Mouse (Mus musculus) heart, postnatal 0 days (tissue): ENCODE data around the gene Il17rc. TPM values are rescaled to one million over a fixed set of nuclear protein-coding genes. Genes with fewer than 3 reads are reported as not detected.
A peak's percentile ranks its signal among the peaks of the same experiment; 100 is the strongest.

Experiments used
- ATAC-seq: fragments of 200-750 bp; cut with Nextera tagmentation; 2 replicates; pipeline ENCODE4 v1.8.0; 2017; ENCODE audit warnings: low read depth, moderate number of reproducible peaks, moderate library complexity; ENCODE audit not compliant: insufficient read depth
- DNase-seq: peaks from one replicate; pipeline ENCODE4 v3.0.0-alpha.2; 2016; ENCODE audit warnings: low spot score
- H3K27ac ChIP-seq: fragments of 300-500 bp; sonication (generic); 2 replicates; pipeline ENCODE4 v1.5.1; 2014; ENCODE audit warnings: low read depth, mild to moderate bottlenecking
- H3K27me3 ChIP-seq: fragments of 300-500 bp; sonication (generic); 2 replicates; pipeline ENCODE4 v1.6.1; 2014; ENCODE audit warnings: low read length, mixed read lengths; ENCODE audit not compliant: control insufficient read depth, insufficient read depth
- H3K36me3 ChIP-seq: fragments of 300-500 bp; sonication (generic); replicated peaks from 2 replicates; pipeline ENCODE4 v1.6.1; 2014; ENCODE audit warnings: low read length, mixed read lengths; ENCODE audit not compliant: control insufficient read depth, insufficient read depth
- H3K4me1 ChIP-seq: fragments of 300-500 bp; sonication (generic); 2 replicates; pipeline ENCODE4 v1.6.1; 2014; ENCODE audit warnings: antibody characterized with exemption; ENCODE audit not compliant: control insufficient read depth, insufficient read depth
- H3K4me2 ChIP-seq: fragments of 300-500 bp; sonication (generic); 2 replicates; pipeline ENCODE4 v1.6.1; 2014; ENCODE audit warnings: low read depth, mild to moderate bottlenecking, low read length, moderate library complexity
- H3K4me3 ChIP-seq: fragments of 300-500 bp; sonication (generic); 2 replicates; pipeline ENCODE4 v1.5.1; 2014; ENCODE audit warnings: low read depth, low read length
- H3K9ac ChIP-seq: fragments of 300-500 bp; sonication (generic); replicated peaks from 2 replicates; pipeline ENCODE4 v1.6.1; 2014; ENCODE audit warnings: low read depth, low read length, mixed read lengths
- H3K9me3 ChIP-seq: fragments of 300-500 bp; sonication (generic); replicated peaks from 2 replicates; pipeline ENCODE4 v1.6.1; 2016; ENCODE audit warnings: low read length; ENCODE audit not compliant: control insufficient read depth
- CTCF ChIP-seq: IDR thresholded peaks from 2 replicates; pipeline ENCODE4 v1.5.1; 2016; ENCODE audit warnings: antibody characterized with exemption, control low read depth, low read depth
- EP300 ChIP-seq: IDR thresholded peaks from 2 replicates; pipeline ENCODE4 v1.6.1; 2016; ENCODE audit warnings: antibody characterized with exemption, low read depth
- WGBS: fragments of 180-500 bp; shearing (Covaris S2); extraction: QIAGEN DNeasy Blood & Tissue Kit; methylation state at CpG from one replicate; pipeline ENCODE4 v1.1.7; 2014; 5-methylcytosine and 5-hydroxymethylcytosine counted together
- microRNA-seq: library from miRNA; unstranded; fragments of <30 nt; microRNA quantifications from one replicate; pipeline ENCODE4, GENCODE M21; 2016
- polyA plus RNA-seq: library from polyadenylated mRNA; unstranded; fragments of >200 nt; fragmentation: Nextera tagmentation; extraction: Ambion mirVana; gene quantifications from 2 replicates; pipeline ENCODE4 v1.2.1, GENCODE M21; 2015
- total RNA-seq: library from RNA; depleted of rRNA; stranded (reverse); fragments of >200 nt; gene quantifications from 2 replicates; pipeline ENCODE4 v1.2.3, GENCODE M21; 2014; ENCODE audit warnings: low replicate concordance; rRNA removed

Gene Il17rc
- total and polyA plus RNA-seq, 2 experiments from 2014 or later = 12.1 to 22.1 TPM

DNA sequence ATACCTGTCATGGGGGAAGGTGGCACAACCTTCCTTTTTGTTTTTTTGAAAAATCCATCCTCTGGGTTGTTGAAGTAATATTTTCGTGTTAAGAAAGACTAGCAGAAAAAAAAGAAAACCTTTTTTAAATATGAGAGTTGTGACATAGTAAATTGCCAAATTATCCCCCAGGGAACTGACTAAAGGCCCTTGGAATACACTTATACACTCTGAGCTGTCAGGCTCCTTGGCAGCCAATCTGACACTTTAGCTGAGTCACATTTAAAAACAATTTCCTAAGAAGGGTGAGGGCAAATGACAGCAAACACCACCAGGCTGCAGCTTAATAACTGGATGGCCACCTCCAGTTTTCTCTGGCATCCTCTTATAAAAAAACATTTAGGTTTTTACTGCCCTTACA is 51.1 kb downstream of the Il17rc start:
- Histone ChIP-seq H3K9me3 (no peaks in the 10 kb centered on the region), H3K4me3 (no peak overlapping the region), H3K27me3 (no peaks in the 10 kb centered on the region), H3K27ac (no peak overlapping the region), H3K4me2 (no peak overlapping the region), H3K9ac (no peak overlapping the region), H3K36me3 (peaks cover 71% of the 10 kb centered on the region), H3K4me1 (no peaks in the 10 kb centered on the region)
- DNase-seq (no peak), ATAC-seq (no peak)
- 79% methylated on average over 1 of the region's 1 CpGs for WGBS
- TF ChIP-seq EP300 (no peak), CTCF (no peak)

GRCm38 (mm10) chr6:113523420-113523819 is 52.2 kb downstream of the Il17rc start:
- H3K9me3 ChIP-seq = no peaks in the 10 kb centered on the region

GRCm38 (mm10) chr6:113530932-113531839 is 60.0 kb downstream of the Il17rc start, which contains the start of the genes Emc3 and Fancd2:
Gene Emc3, minus strand, starts transcription at chr6:113531652.
Gene Fancd2, plus strand, starts transcription at chr6:113531682.
- Histone ChIP-seq H3K36me3 (peaks cover 15% of the 10 kb centered on the region), H3K27me3 (no peaks in the 10 kb centered on the region), H3K9ac (peak within 1 kb of the TSS; percentile 85), H3K9me3 (no peaks in the 10 kb centered on the region), H3K4me3 (peak within 1 kb of the TSS; percentile 93), H3K4me1 (peaks cover 15% of the 10 kb centered on the region), H3K27ac (peak within 1 kb of the TSS; percentile 84), H3K4me2 (peak within 1 kb of the TSS; percentile 73)
- WGBS = under 1% methylated on average over 47 of the region's 47 CpGs
- DNase-seq (peak; percentile 60), ATAC-seq (peak; percentile 90)
- TF ChIP-seq EP300 = no peak
- peak; percentile 5; the same call in 1 of the 2 replicates for TF ChIP-seq CTCF

More at GRCm38 (mm10) chr6:113523420-113523819, 52.2 kb downstream of the Il17rc start:
- no peak overlapping the region for H3K9ac ChIP-seq
- no peak overlapping the region for H3K4me3 ChIP-seq
- no peak overlapping the region for H3K27ac ChIP-seq
- 74% methylated on average over 8 of the region's 8 CpGs for WGBS
- peaks cover 60% of the 10 kb centered on the region for H3K36me3 ChIP-seq
- no peak for TF ChIP-seq EP300
- no peak for TF ChIP-seq CTCF
- ATAC-seq = no peak
- no peak overlapping the region for H3K4me2 ChIP-seq
- no peaks in the 10 kb centered on the region for H3K27me3 ChIP-seq
- no peak for DNase-seq
- no peaks in the 10 kb centered on the region for H3K4me1 ChIP-seq

DNA sequence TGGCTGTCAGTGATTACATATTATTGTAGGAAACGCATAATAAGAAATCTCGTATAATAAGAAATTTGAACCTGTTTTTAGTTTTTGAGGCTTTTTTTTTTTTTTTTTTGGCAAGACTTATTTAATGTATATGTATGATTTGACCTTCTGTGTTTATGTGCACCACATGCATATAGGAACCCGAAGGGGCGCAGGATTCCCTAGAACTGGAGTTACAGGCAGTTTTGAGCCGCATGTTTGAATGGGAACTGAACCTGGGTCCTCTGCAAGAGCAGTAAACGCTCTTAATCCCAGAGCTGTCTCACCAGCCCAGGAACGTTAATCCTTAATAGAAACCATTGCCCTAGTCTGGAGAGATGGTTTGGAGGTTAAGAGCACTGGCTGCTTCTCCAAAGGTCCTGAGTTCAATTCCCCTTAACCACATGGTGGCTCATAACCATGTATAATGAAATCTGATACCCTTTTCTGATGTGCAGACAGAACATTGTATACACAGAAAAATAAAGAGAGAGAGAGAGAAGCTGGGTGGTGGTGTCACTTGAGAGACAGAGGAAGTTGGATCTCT is 60.7 kb downstream of the Il17rc start:
- no peak for TF ChIP-seq CTCF
- no peak for TF ChIP-seq EP300
- whole genome bisulfite sequencing = 12% methylated on average over 7 of the region's 7 CpGs
- peaks cover 15% of the 10 kb centered on the region for H3K4me1 ChIP-seq
- peak overlapping the region; percentile 93 for H3K4me3 ChIP-seq
- H3K9ac ChIP-seq = peak overlapping the region; percentile 85
- no peak for ATAC-seq
- H3K27me3 ChIP-seq = no peaks in the 10 kb centered on the region
- DNase-seq = no peak
- no peaks in the 10 kb centered on the region for H3K9me3 ChIP-seq
- 0 out of 2 replicates have a peak overlapping the region, but pooled peaks have one; percentile 84 for H3K27ac ChIP-seq
- peaks cover 16% of the 10 kb centered on the region for H3K36me3 ChIP-seq
- H3K4me2 ChIP-seq = peak overlapping the region; percentile 73

Small RNA genes within 50 kb of the gene (microRNA-seq; reads per million reads assigned to microRNA genes)
- gene Gm23365 (not detected), gene Gm24387 (not detected)

Other genes with a start within 250 kb of the Il17rc start
- gene Mtmr14, start 233.6 kb upstream of the Il17rc start, total RNA-seq = 26.9 and 49.5 TPM in 2 replicates
- gene Mtmr14, start 233.6 kb upstream of the Il17rc start, polyA plus RNA-seq = 14.3 and 17.5 TPM in 2 replicates
- not detected in 2 replicates for gene Cpne9, start 189.1 kb upstream of the Il17rc start, total RNA-seq
- 0.04 TPM in 1 of 2 replicates, not detected in the other for gene Cpne9, start 189.1 kb upstream of the Il17rc start, polyA plus RNA-seq
- 15.2 and 16.8 TPM in 2 replicates for gene Brpf1, start 164.3 kb upstream of the Il17rc start, total RNA-seq
- gene Brpf1, start 164.3 kb upstream of the Il17rc start, polyA plus RNA-seq = 5.1 and 6.4 TPM in 2 replicates
- 8.0 and 12.6 TPM in 2 replicates for gene Ogg1, start 144.5 kb upstream of the Il17rc start, total RNA-seq
- gene Ogg1, start 144.5 kb upstream of the Il17rc start, polyA plus RNA-seq = 6.4 and 7.0 TPM in 2 replicates
- 105 and 115 TPM in 2 replicates for gene Camk1, start 127.4 kb upstream of the Il17rc start, total RNA-seq
- gene Camk1, start 127.4 kb upstream of the Il17rc start, polyA plus RNA-seq = 94.5 and 98.4 TPM in 2 replicates
- gene Tada3, start 93.5 kb upstream of the Il17rc start, total RNA-seq = 11.6 and 45.1 TPM in 2 replicates
- gene Tada3, start 93.5 kb upstream of the Il17rc start, polyA plus RNA-seq = 28.9 and 30.2 TPM in 2 replicates
- 129 and 146 TPM in 2 replicates for gene Arpc4, start 93.3 kb upstream of the Il17rc start, total RNA-seq
- 201 and 203 TPM in 2 replicates for gene Arpc4, start 93.3 kb upstream of the Il17rc start, polyA plus RNA-seq
- 2.5 and 10.4 TPM in 2 replicates for gene Ttll3, start 82.2 kb upstream of the Il17rc start, total RNA-seq
- gene Ttll3, start 82.2 kb upstream of the Il17rc start, polyA plus RNA-seq = 0.64 and 0.97 TPM in 2 replicates
- 15.0 and 23.2 TPM in 2 replicates for gene Rpusd3, start 52.1 kb upstream of the Il17rc start, total RNA-seq
- gene Rpusd3, start 52.1 kb upstream of the Il17rc start, polyA plus RNA-seq = 12.8 and 15.5 TPM in 2 replicates
- gene Cidec, start 35.7 kb upstream of the Il17rc start, total RNA-seq = 0.35 TPM in 1 of 2 replicates, not detected in the other
- 0.11 TPM in 1 of 2 replicates, not detected in the other for gene Cidec, start 35.7 kb upstream of the Il17rc start, polyA plus RNA-seq
- gene Jagn1, start 28.9 kb upstream of the Il17rc start, total RNA-seq = 15.3 and 40.6 TPM in 2 replicates
- gene Jagn1, start 28.9 kb upstream of the Il17rc start, polyA plus RNA-seq = 52.4 and 56.6 TPM in 2 replicates
- 0.70 and 2.2 TPM in 2 replicates for gene Il17re, start 12.9 kb upstream of the Il17rc start, total RNA-seq
- gene Il17re, start 12.9 kb upstream of the Il17rc start, polyA plus RNA-seq = 0.85 and 0.91 TPM in 2 replicates
- 27.1 and 34.5 TPM in 2 replicates for gene Creld1, start 11.9 kb downstream of the Il17rc start, total RNA-seq
- 27.5 and 32.1 TPM in 2 replicates for gene Creld1, start 11.9 kb downstream of the Il17rc start, polyA plus RNA-seq
- gene Prrt3, start 30.5 kb downstream of the Il17rc start, total RNA-seq = not detected in 2 replicates
- gene Prrt3, start 30.5 kb downstream of the Il17rc start, polyA plus RNA-seq = 0.07 and 0.20 TPM in 2 replicates
- gene Emc3, start 60.2 kb downstream of the Il17rc start, total RNA-seq = 68.9 and 78.3 TPM in 2 replicates
- gene Emc3, start 60.2 kb downstream of the Il17rc start, polyA plus RNA-seq = 79.4 and 82.9 TPM in 2 replicates
- gene Fancd2, start 60.3 kb downstream of the Il17rc start, total RNA-seq = 9.0 and 14.5 TPM in 2 replicates
- gene Fancd2, start 60.3 kb downstream of the Il17rc start, polyA plus RNA-seq = 1.9 and 2.4 TPM in 2 replicates
- not detected in 2 replicates for gene Fancd2os, start 129.3 kb downstream of the Il17rc start, total RNA-seq
- not detected in 2 replicates for gene Fancd2os, start 129.3 kb downstream of the Il17rc start, polyA plus RNA-seq
- 174 and 265 TPM in 2 replicates for gene Brk1, start 133.3 kb downstream of the Il17rc start, total RNA-seq
- 169 and 173 TPM in 2 replicates for gene Brk1, start 133.3 kb downstream of the Il17rc start, polyA plus RNA-seq
- gene Vhl, start 152.5 kb downstream of the Il17rc start, total RNA-seq = 23.5 and 24.3 TPM in 2 replicates
- gene Vhl, start 152.5 kb downstream of the Il17rc start, polyA plus RNA-seq = 17.2 and 18.0 TPM in 2 replicates
- 7.0 and 23.2 TPM in 2 replicates for gene Irak2, start 167.0 kb downstream of the Il17rc start, total RNA-seq
- 5.8 and 6.3 TPM in 2 replicates for gene Irak2, start 167.0 kb downstream of the Il17rc start, polyA plus RNA-seq
- 32.1 and 38.5 TPM in 2 replicates for gene Tatdn2, start 225.6 kb downstream of the Il17rc start, total RNA-seq
- 0.65 and 1.1 TPM in 2 replicates for gene Tatdn2, start 225.6 kb downstream of the Il17rc start, polyA plus RNA-seq
- not detected in 2 replicates for gene Ghrl, start 248.5 kb downstream of the Il17rc start, total RNA-seq
- 0.23 TPM in 1 of 2 replicates, not detected in the other for gene Ghrl, start 248.5 kb downstream of the Il17rc start, polyA plus RNA-seq